In genomic region chr16:64635110-64635509, GRCm38 (mm10) we compare ENCODE assay signal across 40 mouse cellular contexts. TPM values are rescaled to one million over a fixed set of nuclear protein-coding genes. Genes with fewer than 3 reads are reported as not detected.
"Had no signal": no experiment of that assay in that cellular context is flagged by ENCODE, and none has a peak within 500 bp of the region (broad histone marks: within the 10 kb centered on the region; RNA-seq: fewer than 3 reads in every experiment).

No protein-coding gene starts in this region.

- DNase-seq: left cerebral cortex, postnatal 4 days; liver; liver, embryonic 13.5 days; liver, postnatal 0 days; lung, adult 18-20 months; lung, adult 2 months; lung, embryonic 14.5 days; lung, postnatal 14 days; lung, postnatal 36 days; lung, postnatal 4 days; midbrain, embryonic 14.5 days had no signal

- H3K27ac ChIP-seq: limb, embryonic 10.5 days; limb, embryonic 12.5 days; limb, embryonic 13.5 days; limb, embryonic 15.5 days; liver, embryonic 12.5 days; liver, embryonic 13.5 days; liver, embryonic 14.5 days; liver, embryonic 15.5 days; lung, embryonic 15.5 days; macrophage; midbrain, embryonic 12.5 days; midbrain, embryonic 13.5 days; midbrain, embryonic 15.5 days; neural tube, embryonic 12.5 days had no signal

- H3K9ac ChIP-seq: limb, embryonic 12.5 days; limb, embryonic 13.5 days; limb, embryonic 15.5 days; liver, embryonic 12.5 days; liver, embryonic 13.5 days; liver, embryonic 14.5 days; liver, embryonic 15.5 days; liver, postnatal 0 days; lung, embryonic 14.5 days; lung, embryonic 15.5 days; midbrain, embryonic 12.5 days; midbrain, embryonic 13.5 days; midbrain, embryonic 15.5 days; neural tube, embryonic 12.5 days had no signal

- H3K4me2 ChIP-seq: limb, embryonic 12.5 days; limb, embryonic 13.5 days; limb, embryonic 15.5 days; liver, embryonic 11.5 days; liver, embryonic 12.5 days; liver, embryonic 13.5 days; liver, embryonic 15.5 days; lung, embryonic 14.5 days; lung, embryonic 15.5 days; midbrain, embryonic 11.5 days; midbrain, embryonic 12.5 days; midbrain, embryonic 13.5 days; midbrain, embryonic 15.5 days; neural tube, embryonic 12.5 days had no signal

- H3K9me3 ChIP-seq: limb, embryonic 10.5 days; limb, embryonic 12.5 days; limb, embryonic 13.5 days; limb, embryonic 15.5 days; liver, embryonic 12.5 days; liver, embryonic 13.5 days; liver, embryonic 15.5 days; lung, embryonic 15.5 days; megakaryocyte, embryonic 14.5 days; midbrain, embryonic 13.5 days; midbrain, embryonic 15.5 days; neural tube, embryonic 12.5 days had no signal

- H3K36me3 ChIP-seq: limb, embryonic 10.5 days; limb, embryonic 12.5 days; limb, embryonic 13.5 days; limb, embryonic 15.5 days; liver, embryonic 12.5 days; liver, embryonic 13.5 days; liver, embryonic 15.5 days; lung, embryonic 15.5 days; midbrain, embryonic 12.5 days; midbrain, embryonic 15.5 days; neural tube, embryonic 12.5 days had no signal

- H3K4me1 ChIP-seq: limb, embryonic 10.5 days; limb, embryonic 12.5 days; limb, embryonic 13.5 days; limb, embryonic 15.5 days; liver, embryonic 12.5 days; liver, embryonic 13.5 days; liver, embryonic 15.5 days; lung, embryonic 15.5 days; megakaryocyte, embryonic 14.5 days; midbrain, embryonic 12.5 days; midbrain, embryonic 13.5 days; midbrain, embryonic 15.5 days; neural tube, embryonic 12.5 days had no signal

- H3K4me3 ChIP-seq: limb, embryonic 10.5 days; limb, embryonic 12.5 days; limb, embryonic 13.5 days; limb, embryonic 15.5 days; liver, embryonic 12.5 days; liver, embryonic 13.5 days; liver, embryonic 15.5 days; lung, embryonic 15.5 days; megakaryocyte, embryonic 14.5 days; midbrain, embryonic 12.5 days; midbrain, embryonic 13.5 days; midbrain, embryonic 15.5 days; myocyte; neural tube, embryonic 12.5 days had no signal

- H3K27me3 ChIP-seq: limb, embryonic 12.5 days; limb, embryonic 13.5 days; limb, embryonic 15.5 days; liver, embryonic 12.5 days; liver, embryonic 13.5 days; liver, embryonic 15.5 days; lung, embryonic 15.5 days; megakaryocyte, embryonic 14.5 days; midbrain, embryonic 12.5 days; midbrain, embryonic 13.5 days; midbrain, embryonic 15.5 days; neural tube, embryonic 12.5 days had no signal

RNA-seq across cellular contexts. Expression of gene Csnka2ip, which starts 32.9 kb away (rescaled TPM):
- total RNA-seq: liver, adult 2 months; megakaryocyte progenitor cell, adult 5-6 weeks; megakaryocyte, adult 5-6 weeks; megakaryocyte-erythroid progenitor cell, adult 5-6 weeks; midbrain, postnatal 0 days; monocyte, adult 5-6 weeks had no signal
- polyA plus RNA-seq: limb, embryonic 10.5 days; limb, embryonic 11.5 days; limb, embryonic 12.5 days; limb, embryonic 13.5 days; limb, embryonic 15.5 days; liver, adult 2 months; liver, embryonic 11.5 days; liver, embryonic 12.5 days; liver, embryonic 13.5 days; liver, embryonic 14.5 days; liver, embryonic 15.5 days; liver, embryonic 16.5 days; liver, postnatal 0 days; lung, adult 2 months; lung, embryonic 14.5 days; lung, embryonic 15.5 days; lung, embryonic 16.5 days; lung, postnatal 0 days; macrophage; midbrain, embryonic 11.5 days; midbrain, embryonic 12.5 days; midbrain, embryonic 13.5 days; midbrain, embryonic 14.5 days; midbrain, embryonic 15.5 days; midbrain, embryonic 16.5 days; midbrain, postnatal 0 days; myocyte; neural tube, embryonic 11.5 days; neural tube, embryonic 12.5 days had no signal
